Mouse (Mus musculus) lung, embryonic 15.5 days (tissue): ENCODE data around the gene Begain. TPM values are rescaled to one million over a fixed set of nuclear protein-coding genes. Genes with fewer than 3 reads are reported as not detected.

Source experiments
- ATAC-seq: fragments of 200-750 bp; cut with Nextera tagmentation; 2 replicates; pipeline ENCODE4 v1.8.0; 2017; ENCODE audit warnings: moderate number of reproducible peaks, borderline replicate concordance; ENCODE audit not compliant: low FRiP score, low TSS enrichment; ENCODE audit errors: extremely low read depth
- H3K27ac ChIP-seq: fragments of 300-500 bp; sonication (generic); 2 replicates; pipeline ENCODE4 v1.5.1; 2015; ENCODE audit warnings: moderate library complexity, mild to moderate bottlenecking, inconsistent platforms
- H3K27me3 ChIP-seq: fragments of 300-500 bp; sonication (generic); 2 replicates; pipeline ENCODE4 v1.6.1; 2015; ENCODE audit warnings: inconsistent platforms
- H3K36me3 ChIP-seq: fragments of 300-500 bp; sonication (generic); 2 replicates; pipeline ENCODE4 v1.6.1; 2015; ENCODE audit warnings: inconsistent platforms
- H3K4me1 ChIP-seq: fragments of 300-500 bp; sonication (generic); 2 replicates; pipeline ENCODE4 v1.6.1; 2015; ENCODE audit warnings: inconsistent platforms
- H3K4me2 ChIP-seq: fragments of 300-500 bp; sonication (generic); 2 replicates; pipeline ENCODE4 v1.6.1; 2015; ENCODE audit warnings: inconsistent platforms, mild to moderate bottlenecking, moderate library complexity
- H3K4me3 ChIP-seq: fragments of 300-500 bp; sonication (generic); 2 replicates; pipeline ENCODE4 v1.5.1; 2015; ENCODE audit warnings: mild to moderate bottlenecking, inconsistent platforms
- H3K9ac ChIP-seq: fragments of 300-500 bp; sonication (generic); 2 replicates; pipeline ENCODE4 v1.6.1; 2015; ENCODE audit warnings: inconsistent platforms
- H3K9me3 ChIP-seq: fragments of 300-500 bp; sonication (generic); 2 replicates; pipeline ENCODE4 v1.6.1; 2016; ENCODE audit warnings: inconsistent platforms
- WGBS: fragments of 180-500 bp; shearing (Covaris S2); methylation state at CpG from one replicate; pipeline ENCODE4 v1.1.7; 2015; 5-methylcytosine and 5-hydroxymethylcytosine counted together
- polyA plus RNA-seq: library from polyadenylated mRNA; unstranded; fragments of >200 nt; fragmentation: Nextera tagmentation; extraction: Ambion mirVana; gene quantifications from 2 replicates; pipeline ENCODE4 v1.2.1, GENCODE M21; 2015

The Begain gene
- polyA plus RNA-seq, 1 experiment from 2014 or later: 5.4 TPM

- no peak overlapping the region for H3K4me3 ChIP-seq
- no peaks in the 10 kb centered on the region for H3K36me3 ChIP-seq
- no peak overlapping the region for H3K4me2 ChIP-seq
- H3K9ac ChIP-seq: no peak overlapping the region
- H3K27ac ChIP-seq: no peak overlapping the region
- no peaks in the 10 kb centered on the region for H3K4me1 ChIP-seq
- peaks cover 37% of the 10 kb centered on the region for H3K27me3 ChIP-seq
- 73% methylated on average over 7 of the region's 7 CpGs for WGBS
- H3K9me3 ChIP-seq: no peaks in the 10 kb centered on the region
- no peak for ATAC-seq
Measured at GRCm38 (mm10) chr12:109045581-109045980, 22.4 kb downstream of the Begain start.

DNA sequence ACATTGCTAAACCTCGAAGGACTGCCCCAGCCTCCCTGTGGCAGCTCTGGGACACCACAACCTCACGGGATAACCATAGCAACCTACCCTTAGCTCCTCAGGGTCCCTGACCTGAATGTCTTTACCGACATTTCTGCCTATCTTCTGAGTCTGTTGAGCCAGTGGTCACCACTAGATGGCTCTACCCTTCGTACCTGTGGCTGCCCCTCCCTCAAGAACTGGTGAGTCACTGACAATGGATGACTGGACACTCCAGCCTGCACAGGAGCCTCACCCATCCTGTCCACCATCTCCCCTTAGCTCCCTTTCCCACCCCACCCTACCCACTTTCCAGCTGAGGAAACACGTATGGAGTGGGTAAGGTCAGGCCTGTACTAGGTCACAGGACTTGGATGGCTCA is 23.5 kb downstream of the Begain start:
- H3K27me3 ChIP-seq: peaks cover 27% of the 10 kb centered on the region
- 25% methylated on average over 5 of the region's 5 CpGs for WGBS
- ATAC-seq: no peak

GRCm38 (mm10) chr12:109039311-109039710 is 28.7 kb downstream of the Begain start:
- Histone ChIP-seq H3K4me1 (no peaks in the 10 kb centered on the region), H3K27ac (no peak overlapping the region), H3K4me3 (no peak overlapping the region), H3K27me3 (peaks cover 27% of the 10 kb centered on the region), H3K9ac (no peak overlapping the region), H3K9me3 (no peaks in the 10 kb centered on the region), H3K4me2 (no peak overlapping the region), H3K36me3 (no peaks in the 10 kb centered on the region)
- 43% methylated on average over 7 of the region's 7 CpGs for WGBS
- no peak for ATAC-seq

More for the DNA sequence above, 23.5 kb downstream of the Begain start:
- Histone ChIP-seq H3K36me3 (no peaks in the 10 kb centered on the region), H3K9ac (no peak overlapping the region), H3K9me3 (no peaks in the 10 kb centered on the region), H3K27ac (no peak overlapping the region), H3K4me2 (no peak overlapping the region), H3K4me1 (no peaks in the 10 kb centered on the region), H3K4me3 (no peak overlapping the region)

- 48% methylated on average over 14 of the region's 14 CpGs for WGBS
- no peak overlapping the region for H3K27ac ChIP-seq
- H3K4me2 ChIP-seq: no peak overlapping the region
- peaks cover 28% of the 10 kb centered on the region for H3K27me3 ChIP-seq
- no peak overlapping the region for H3K9ac ChIP-seq
- H3K4me3 ChIP-seq: no peak overlapping the region
- no peaks in the 10 kb centered on the region for H3K9me3 ChIP-seq
- peaks cover 2% of the 10 kb centered on the region; the same call in 1 of the 2 replicates for H3K4me1 ChIP-seq
- ATAC-seq: no peak
- H3K36me3 ChIP-seq: no peaks in the 10 kb centered on the region
Measured at GRCm38 (mm10) chr12:109038179-109038819, 29.7 kb downstream of the Begain start.

GRCm38 (mm10) chr12:109037026-109037425 is 31.0 kb downstream of the Begain start:
- Histone ChIP-seq H3K4me1 (peaks cover 5% of the 10 kb centered on the region; the same call in 1 of the 2 replicates), H3K9me3 (no peaks in the 10 kb centered on the region), H3K27ac (no peak overlapping the region), H3K36me3 (no peaks in the 10 kb centered on the region), H3K27me3 (peaks cover 28% of the 10 kb centered on the region), H3K4me2 (no peak overlapping the region), H3K4me3 (no peak overlapping the region), H3K9ac (no peak overlapping the region)
- ATAC-seq: no peak
- WGBS: 76% methylated on average over 2 of the region's 2 CpGs

- 60% methylated on average over 9 of the region's 9 CpGs for WGBS
Measured at GRCm38 (mm10) chr12:109023780-109024179, 44.2 kb downstream of the Begain start.

DNA sequence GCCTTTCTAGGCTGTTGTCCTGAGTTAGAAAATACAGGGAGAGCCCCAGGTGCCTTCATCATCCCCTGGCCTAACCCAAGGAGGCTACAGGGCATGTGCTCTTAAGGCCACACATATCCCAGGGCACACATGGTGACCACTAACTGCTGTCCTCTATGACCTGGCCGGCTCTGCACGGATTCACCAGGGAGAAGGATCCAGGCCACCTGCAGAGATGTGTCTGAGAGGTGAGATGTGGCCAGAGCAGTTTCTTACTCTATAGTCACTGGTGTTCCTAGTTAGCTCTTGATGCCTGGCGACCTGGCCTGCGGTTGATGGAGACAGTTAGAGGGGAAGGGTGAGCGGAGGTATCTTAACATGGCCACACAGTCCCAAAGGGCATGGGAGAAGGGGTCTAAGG is 45.1 kb downstream of the Begain start:
- Histone ChIP-seq H3K27ac (no peak overlapping the region), H3K9me3 (no peaks in the 10 kb centered on the region), H3K4me2 (no peak overlapping the region), H3K9ac (no peak overlapping the region), H3K4me3 (no peak overlapping the region), H3K4me1 (no peaks in the 10 kb centered on the region), H3K27me3 (no peaks in the 10 kb centered on the region), H3K36me3 (no peaks in the 10 kb centered on the region)
- ATAC-seq: no peak
- 76% methylated on average over 5 of the region's 5 CpGs for WGBS

More at GRCm38 (mm10) chr12:109023780-109024179, 44.2 kb downstream of the Begain start:
- no peak for ATAC-seq
- no peaks in the 10 kb centered on the region for H3K27me3 ChIP-seq
- H3K4me1 ChIP-seq: no peaks in the 10 kb centered on the region
- H3K9me3 ChIP-seq: no peaks in the 10 kb centered on the region
- H3K4me3 ChIP-seq: no peak overlapping the region
- no peaks in the 10 kb centered on the region for H3K36me3 ChIP-seq
- H3K9ac ChIP-seq: no peak overlapping the region
- H3K27ac ChIP-seq: no peak overlapping the region
- no peak overlapping the region for H3K4me2 ChIP-seq

DNA sequence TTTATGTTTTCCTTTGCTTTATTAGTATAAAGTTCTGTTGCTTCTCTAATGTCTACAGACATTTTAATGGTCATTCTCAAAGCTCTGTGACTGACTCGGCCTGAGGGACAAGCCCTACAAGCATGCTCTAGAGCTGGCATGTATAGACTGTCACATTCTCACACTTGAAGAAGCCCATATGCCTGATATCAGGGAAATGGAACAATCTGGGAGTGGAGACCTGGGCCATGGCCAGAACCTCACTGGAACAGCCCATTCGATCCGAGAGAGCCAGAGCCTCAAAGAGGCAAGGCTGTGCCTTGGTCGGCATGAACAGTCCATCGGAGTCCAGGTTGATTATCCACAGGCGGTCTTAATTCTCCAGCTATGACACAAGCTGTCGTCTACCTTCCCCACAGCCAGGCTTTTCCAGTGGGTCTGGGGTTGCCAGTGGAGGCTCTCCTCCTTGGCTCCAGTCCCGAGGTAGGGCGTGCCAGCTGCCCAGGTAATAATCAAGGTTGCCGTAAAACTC is 45.8 kb downstream of the Begain start:
- Histone ChIP-seq H3K4me1 (no peaks in the 10 kb centered on the region), H3K9ac (no peak overlapping the region), H3K27ac (no peak overlapping the region), H3K4me3 (no peak overlapping the region), H3K36me3 (no peaks in the 10 kb centered on the region), H3K9me3 (no peaks in the 10 kb centered on the region), H3K4me2 (no peak overlapping the region), H3K27me3 (no peaks in the 10 kb centered on the region)
- ATAC-seq: no peak; the same call in 1 of the 2 replicates
- WGBS: 70% methylated on average over 10 of the region's 10 CpGs

DNA sequence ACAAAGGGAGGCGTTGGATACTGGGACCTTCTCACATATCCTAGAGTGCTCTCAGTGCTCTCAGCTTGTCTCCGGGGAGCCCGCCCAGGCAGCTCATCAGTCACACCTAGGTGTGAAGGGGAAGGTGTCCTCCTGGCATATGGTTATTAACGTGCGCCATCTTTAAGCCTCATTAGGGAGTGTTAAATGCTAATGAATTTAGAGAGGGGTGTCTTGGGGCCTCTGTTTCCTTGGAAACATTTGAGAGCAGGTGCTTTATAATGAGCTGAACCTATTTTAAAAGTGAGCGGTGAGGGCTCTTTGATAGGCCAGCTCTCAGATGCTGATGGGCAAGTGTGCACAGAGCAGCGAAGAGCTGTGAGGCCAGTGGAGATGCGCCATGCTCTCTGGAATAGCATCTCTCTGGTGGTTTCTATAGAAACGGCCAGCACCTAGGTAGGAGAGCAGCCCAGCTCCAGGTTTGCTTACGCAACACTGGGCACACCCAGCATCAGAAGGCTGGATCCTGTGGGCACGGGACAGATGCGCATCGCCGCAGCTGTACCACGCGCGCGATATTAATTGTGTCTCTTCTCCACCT is 57.9 kb downstream of the Begain start:
- Histone ChIP-seq H3K36me3 (no peaks in the 10 kb centered on the region), H3K27me3 (no peaks in the 10 kb centered on the region), H3K4me2 (no peak overlapping the region), H3K4me1 (no peaks in the 10 kb centered on the region), H3K4me3 (no peak overlapping the region), H3K9me3 (no peaks in the 10 kb centered on the region), H3K9ac (no peak overlapping the region), H3K27ac (no peak overlapping the region)
- ATAC-seq: no peak
- WGBS: 77% methylated on average over 18 of the region's 18 CpGs

GRCm38 (mm10) chr12:109002978-109003377 is 65.0 kb downstream of the Begain start:
- 56% methylated on average over 6 of the region's 7 CpGs for WGBS
- ATAC-seq: no peak
- Histone ChIP-seq H3K36me3 (no peaks in the 10 kb centered on the region), H3K9me3 (no peaks in the 10 kb centered on the region), H3K27ac (no peak overlapping the region), H3K4me3 (no peak overlapping the region), H3K4me2 (no peak overlapping the region), H3K4me1 (no peaks in the 10 kb centered on the region), H3K27me3 (no peaks in the 10 kb centered on the region), H3K9ac (no peak overlapping the region)

- 76% methylated on average over 8 of the region's 8 CpGs for WGBS
- H3K9me3 ChIP-seq: no peaks in the 10 kb centered on the region
- H3K4me3 ChIP-seq: no peak overlapping the region
- no peaks in the 10 kb centered on the region for H3K27me3 ChIP-seq
- ATAC-seq: no peak
- no peaks in the 10 kb centered on the region for H3K4me1 ChIP-seq
- H3K36me3 ChIP-seq: no peaks in the 10 kb centered on the region
- no peak overlapping the region for H3K4me2 ChIP-seq
- H3K27ac ChIP-seq: no peak overlapping the region
- H3K9ac ChIP-seq: no peak overlapping the region
Measured at GRCm38 (mm10) chr12:108997249-108997648, 70.8 kb downstream of the Begain start.

- no peak overlapping the region for H3K9ac ChIP-seq
- no peaks in the 10 kb centered on the region for H3K36me3 ChIP-seq
- no peaks in the 10 kb centered on the region for H3K9me3 ChIP-seq
- H3K27ac ChIP-seq: no peak overlapping the region
- no peaks in the 10 kb centered on the region; the same call in 1 of the 2 replicates for H3K27me3 ChIP-seq
- no peak overlapping the region for H3K4me3 ChIP-seq
- WGBS: 77% methylated on average over 12 of the region's 12 CpGs
- ATAC-seq: no peak
- no peaks in the 10 kb centered on the region for H3K4me1 ChIP-seq
- no peak overlapping the region for H3K4me2 ChIP-seq
Measured at GRCm38 (mm10) chr12:108995976-108996636, 71.9 kb downstream of the Begain start.
